Mouse (Mus musculus): ENCODE measurements around the gene Evl.

- no peak for TF ChIP-seq CTCF (IDR thresholded peaks at IDR 0.05; ENCODE audit: borderline replicate concordance, insufficient read depth, low read length)
- no peak for TF ChIP-seq POLR2A (IDR thresholded peaks at IDR 0.05; ENCODE audit: low read depth, low read length)
These were observed 76.5 kb downstream of the Evl start for GRCm38 (mm10) chr12:108630741-108631688.
